Mouse (Mus musculus) forebrain, embryonic 12.5 days (tissue): Measurements from ENCODE around the gene Acp1. TPM values are rescaled to one million over a fixed set of nuclear protein-coding genes. Genes with fewer than 3 reads are reported as not detected.

Experiments used
- ATAC-seq: fragments of 200-750 bp; cut with Nextera tagmentation; 2 replicates; pipeline ENCODE4 v1.8.0; 2017; ENCODE audit warnings: moderate TSS enrichment; ENCODE audit not compliant: low FRiP score
- H3K27ac ChIP-seq: fragments of 300-500 bp; sonication (generic); 2 replicates; pipeline ENCODE4 v1.5.1; 2016; ENCODE audit warnings: mild to moderate bottlenecking
- H3K27me3 ChIP-seq: fragments of 300-500 bp; sonication (generic); 2 replicates; pipeline ENCODE4 v1.6.1; 2016; ENCODE audit warnings: mild to moderate bottlenecking
- H3K36me3 ChIP-seq: fragments of 300-500 bp; sonication (generic); replicated peaks from 2 replicates; pipeline ENCODE4 v1.6.1; 2016; ENCODE audit warnings: mild to moderate bottlenecking
- H3K4me1 ChIP-seq: fragments of 300-500 bp; sonication (generic); 2 replicates; pipeline ENCODE4 v1.6.1; 2016
- H3K4me2 ChIP-seq: fragments of 300-500 bp; sonication (generic); 2 replicates; pipeline ENCODE4 v1.6.1; 2016; ENCODE audit warnings: mild to moderate bottlenecking, moderate library complexity
- H3K4me3 ChIP-seq: fragments of 300-500 bp; sonication (generic); replicated peaks from 2 replicates; pipeline ENCODE4 v1.5.1; 2016; ENCODE audit warnings: mild to moderate bottlenecking
- H3K9ac ChIP-seq: fragments of 300-500 bp; sonication (generic); 2 replicates; pipeline ENCODE4 v1.6.1; 2016; ENCODE audit warnings: mild to moderate bottlenecking
- H3K9me3 ChIP-seq: fragments of 300-500 bp; sonication (generic); 2 replicates; pipeline ENCODE4 v1.6.1; 2016
- WGBS: fragments of 180-500 bp; shearing (Covaris S2); methylation state at CpG from one replicate; pipeline ENCODE4 v1.1.7; 2016; 5-methylcytosine and 5-hydroxymethylcytosine counted together
- polyA plus RNA-seq: library from polyadenylated mRNA; unstranded; fragments of >200 nt; fragmentation: Nextera tagmentation; extraction: Ambion mirVana; gene quantifications from 2 replicates; pipeline ENCODE4 v1.2.1, GENCODE M21; 2016

Acp1 gene
- polyA plus RNA-seq, 1 experiment from 2014 or later = 169 TPM

DNA sequence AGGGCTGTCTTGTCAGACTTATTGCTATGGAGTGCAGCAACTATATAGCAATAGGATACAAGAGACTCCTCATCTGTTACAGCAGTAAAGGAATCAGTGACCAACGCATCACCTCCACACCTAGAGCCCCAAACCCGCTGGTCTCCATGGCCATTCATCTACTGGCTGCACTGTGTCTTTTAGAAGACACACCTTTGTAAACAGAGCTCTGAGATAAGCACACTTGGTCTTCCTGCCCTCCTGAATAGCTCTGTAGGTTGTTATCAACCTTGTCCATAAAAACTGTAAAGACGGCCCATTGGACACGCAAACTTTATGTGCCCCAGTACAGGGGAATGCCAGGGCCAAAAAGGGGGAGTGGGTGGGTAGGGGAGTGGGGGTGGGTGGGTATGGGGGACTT is 14.3 kb downstream of the Acp1 start:
- Histone ChIP-seq H3K9me3 (no peaks in the 10 kb centered on the region), H3K9ac (no peak overlapping the region), H3K4me2 (no peak overlapping the region), H3K4me3 (no peak overlapping the region), H3K27ac (no peak overlapping the region), H3K4me1 (no peaks in the 10 kb centered on the region), H3K36me3 (peaks cover 24% of the 10 kb centered on the region), H3K27me3 (no peaks in the 10 kb centered on the region)
- no peak for ATAC-seq
- WGBS = 98% methylated on average over 4 of the region's 4 CpGs

- Histone ChIP-seq H3K9me3 (no peaks in the 10 kb centered on the region), H3K9ac (no peak overlapping the region), H3K27ac (no peak overlapping the region), H3K4me3 (no peak overlapping the region), H3K27me3 (peaks cover 4% of the 10 kb centered on the region; the same call in 1 of the 2 replicates), H3K4me2 (no peak overlapping the region), H3K36me3 (peaks cover 9% of the 10 kb centered on the region), H3K4me1 (no peaks in the 10 kb centered on the region)
- no peak for ATAC-seq
- WGBS = 88% methylated on average over 7 of the region's 7 CpGs
Measured at GRCm38 (mm10) chr12:30891438-30891837, 20.0 kb downstream of the Acp1 start.

DNA sequence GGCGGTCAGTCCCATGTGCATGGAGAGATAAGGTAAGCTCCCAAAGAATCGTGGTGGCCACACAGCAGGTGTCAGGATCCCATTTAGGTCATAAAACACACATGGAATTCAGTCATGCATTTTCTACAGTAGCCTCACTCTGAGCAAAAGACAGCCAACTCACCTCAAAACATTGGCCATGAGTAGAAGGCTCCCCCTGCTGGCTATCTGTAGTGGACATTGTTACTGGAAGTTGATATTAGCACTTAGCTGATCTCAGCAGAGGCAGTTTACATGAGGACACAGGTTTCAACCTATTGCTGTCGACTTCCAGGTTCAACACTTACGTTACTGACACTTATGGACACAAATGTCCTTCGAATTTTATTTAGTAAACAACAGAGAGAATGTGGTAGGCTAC is 21.3 kb downstream of the Acp1 start:
- H3K4me2 ChIP-seq = no peak overlapping the region
- H3K36me3 ChIP-seq = peaks cover 7% of the 10 kb centered on the region
- H3K4me3 ChIP-seq = no peak overlapping the region
- H3K27me3 ChIP-seq = peaks cover 17% of the 10 kb centered on the region
- H3K9ac ChIP-seq = no peak overlapping the region
- H3K4me1 ChIP-seq = no peaks in the 10 kb centered on the region; the same call in 1 of the 2 replicates
- no peak overlapping the region for H3K27ac ChIP-seq
- WGBS = 44% methylated on average over 5 of the region's 5 CpGs
- no peaks in the 10 kb centered on the region for H3K9me3 ChIP-seq
- ATAC-seq = 0 out of 2 replicates have a peak, but pooled peaks have one; percentile 41

DNA sequence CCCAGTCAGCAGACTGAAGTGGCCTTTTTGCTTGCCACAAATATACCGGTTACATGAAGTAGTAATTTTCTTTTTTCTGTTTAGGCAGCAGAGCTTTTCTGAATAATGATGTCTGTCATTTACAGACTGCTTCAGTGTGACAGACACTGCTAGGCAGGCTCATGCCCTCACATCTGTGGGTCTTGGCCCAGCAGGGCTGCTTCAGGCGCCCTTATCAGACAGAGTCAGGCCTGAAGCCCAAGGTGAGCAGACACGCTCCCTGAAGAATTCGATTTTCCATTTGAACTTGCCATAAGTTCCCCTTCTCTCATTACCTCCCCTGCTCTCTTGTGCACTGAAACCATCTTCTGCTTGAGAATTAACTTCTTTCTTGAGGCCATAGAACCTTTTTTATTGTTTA is 23.4 kb downstream of the Acp1 start:
- Histone ChIP-seq H3K27me3 (peaks cover 38% of the 10 kb centered on the region), H3K36me3 (no peaks in the 10 kb centered on the region), H3K4me1 (peaks cover 12% of the 10 kb centered on the region), H3K9me3 (no peaks in the 10 kb centered on the region), H3K4me3 (no peak overlapping the region), H3K4me2 (no peak overlapping the region), H3K9ac (no peak overlapping the region), H3K27ac (no peak overlapping the region)
- no peak for ATAC-seq
- WGBS = 88% methylated on average over 4 of the region's 4 CpGs

GRCm38 (mm10) chr12:30885891-30886290 is 25.5 kb downstream of the Acp1 start:
- H3K9me3 ChIP-seq = no peaks in the 10 kb centered on the region
- ATAC-seq = no peak
- 76% methylated on average over 6 of the region's 6 CpGs for WGBS
- no peak overlapping the region for H3K4me2 ChIP-seq
- H3K27me3 ChIP-seq = peaks cover 49% of the 10 kb centered on the region
- H3K4me3 ChIP-seq = no peak overlapping the region
- H3K36me3 ChIP-seq = no peaks in the 10 kb centered on the region
- H3K27ac ChIP-seq = no peak overlapping the region
- H3K4me1 ChIP-seq = peaks cover 12% of the 10 kb centered on the region
- no peak overlapping the region for H3K9ac ChIP-seq

DNA sequence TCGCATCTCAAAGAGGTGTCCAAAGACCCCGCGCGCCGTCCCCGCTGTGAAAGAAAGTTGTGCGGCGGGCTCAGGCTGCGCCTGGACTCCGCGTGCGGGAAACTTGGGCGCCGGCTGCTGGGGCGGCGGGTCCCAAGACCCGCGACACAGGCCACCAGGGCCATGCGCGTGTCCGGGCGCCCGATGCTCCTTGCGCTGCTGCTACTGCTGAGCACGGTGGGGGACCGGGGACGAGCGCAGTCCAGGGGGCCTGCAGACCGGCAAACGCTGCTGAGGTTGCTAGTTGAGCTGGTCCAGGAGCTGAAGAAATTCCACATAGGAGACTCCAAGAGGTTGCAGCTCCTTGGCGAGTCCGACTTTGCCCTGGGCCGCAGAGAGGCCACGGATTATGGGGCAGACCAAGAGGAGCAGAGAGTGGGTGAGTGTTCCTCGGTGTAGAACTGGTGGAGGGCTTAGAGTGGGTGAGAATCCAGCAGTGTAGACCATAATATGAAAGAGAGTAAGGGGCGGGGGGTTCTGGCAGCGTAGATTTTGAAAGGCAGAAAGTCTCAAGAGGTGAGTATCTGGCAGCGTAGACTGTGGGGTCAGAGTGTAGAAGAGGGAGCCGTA is 26.7 kb downstream of the Acp1 start:
- ATAC-seq = peak; percentile 57
- H3K27me3 ChIP-seq = peaks cover 49% of the 10 kb centered on the region

GRCm38 (mm10) chr12:30883986-30884621 is 27.3 kb downstream of the Acp1 start, which contains the start of gene Alkal2:
Gene Alkal2 (plus strand): TSS chr12:30884322.
- Histone ChIP-seq H3K27me3 (peaks cover 49% of the 10 kb centered on the region), H3K4me1 (peaks cover 12% of the 10 kb centered on the region), H3K36me3 (no peaks in the 10 kb centered on the region), H3K4me3 (peak within 1 kb of the TSS; percentile 54), H3K27ac (no peak within 1 kb of the TSS), H3K4me2 (peak within 1 kb of the TSS; percentile 97), H3K9me3 (no peaks in the 10 kb centered on the region), H3K9ac (peak within 1 kb of the TSS; percentile 47)
- ATAC-seq = peak; percentile 73
- WGBS = under 1% methylated on average over 44 of the region's 58 CpGs

More for the DNA sequence above, 26.7 kb downstream of the Acp1 start:
- no peaks in the 10 kb centered on the region for H3K9me3 ChIP-seq
- no peak overlapping the region for H3K27ac ChIP-seq
- H3K4me1 ChIP-seq = peaks cover 12% of the 10 kb centered on the region
- H3K4me3 ChIP-seq = peak overlapping the region; percentile 54
- H3K4me2 ChIP-seq = peak overlapping the region; percentile 97
- peak overlapping the region; percentile 47 for H3K9ac ChIP-seq
- no peaks in the 10 kb centered on the region for H3K36me3 ChIP-seq
- 7% methylated on average over 39 of the region's 39 CpGs for WGBS

DNA sequence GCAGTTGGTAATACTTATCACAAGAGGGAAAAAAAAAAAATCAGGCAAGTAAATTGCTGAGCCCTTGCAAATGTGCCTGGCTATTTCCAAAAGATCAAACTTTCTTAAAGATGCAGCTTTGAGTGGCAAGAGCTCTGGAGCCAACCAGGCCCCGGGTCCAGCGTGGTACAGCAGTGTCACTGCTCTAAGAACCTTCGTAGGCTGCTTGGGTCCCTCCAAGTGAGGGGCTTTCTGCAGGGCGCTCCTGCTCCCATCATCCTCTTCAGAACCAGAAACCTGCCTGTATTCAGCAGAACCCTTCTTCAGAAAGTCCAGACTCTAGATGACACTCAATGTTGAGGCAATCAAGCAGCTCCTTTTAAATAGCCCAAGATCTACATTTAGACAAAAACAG is 27.8 kb downstream of the Acp1 start:
- H3K4me3 ChIP-seq = peak overlapping the region; percentile 54
- peaks cover 12% of the 10 kb centered on the region for H3K4me1 ChIP-seq
- no peak overlapping the region for H3K27ac ChIP-seq
- no peaks in the 10 kb centered on the region for H3K9me3 ChIP-seq
- H3K36me3 ChIP-seq = no peaks in the 10 kb centered on the region
- peak overlapping the region; percentile 97 for H3K4me2 ChIP-seq
- peaks cover 49% of the 10 kb centered on the region for H3K27me3 ChIP-seq
- no peak for ATAC-seq
- WGBS = 13% methylated on average over 4 of the region's 4 CpGs
- H3K9ac ChIP-seq = peak overlapping the region; percentile 47; the same call in 1 of the 2 replicates

GRCm38 (mm10) chr12:30879447-30879846 is 31.9 kb downstream of the Acp1 start:
- Histone ChIP-seq H3K4me1 (peaks cover 6% of the 10 kb centered on the region), H3K9ac (no peak overlapping the region), H3K27me3 (peaks cover 25% of the 10 kb centered on the region), H3K4me3 (no peak overlapping the region), H3K4me2 (no peak overlapping the region), H3K27ac (no peak overlapping the region), H3K9me3 (no peaks in the 10 kb centered on the region), H3K36me3 (no peaks in the 10 kb centered on the region)
- no peak for ATAC-seq
- WGBS = 69% methylated on average over 6 of the region's 6 CpGs

GRCm38 (mm10) chr12:30865781-30866180 is 45.6 kb downstream of the Acp1 start:
- WGBS = 79% methylated on average over 4 of the region's 4 CpGs
- no peak for ATAC-seq
- H3K27me3 ChIP-seq = no peaks in the 10 kb centered on the region
- no peaks in the 10 kb centered on the region for H3K36me3 ChIP-seq
- H3K27ac ChIP-seq = no peak overlapping the region
- H3K9me3 ChIP-seq = no peaks in the 10 kb centered on the region
- no peak overlapping the region for H3K4me3 ChIP-seq
- no peaks in the 10 kb centered on the region for H3K4me1 ChIP-seq
- H3K4me2 ChIP-seq = no peak overlapping the region
- no peak overlapping the region for H3K9ac ChIP-seq

DNA sequence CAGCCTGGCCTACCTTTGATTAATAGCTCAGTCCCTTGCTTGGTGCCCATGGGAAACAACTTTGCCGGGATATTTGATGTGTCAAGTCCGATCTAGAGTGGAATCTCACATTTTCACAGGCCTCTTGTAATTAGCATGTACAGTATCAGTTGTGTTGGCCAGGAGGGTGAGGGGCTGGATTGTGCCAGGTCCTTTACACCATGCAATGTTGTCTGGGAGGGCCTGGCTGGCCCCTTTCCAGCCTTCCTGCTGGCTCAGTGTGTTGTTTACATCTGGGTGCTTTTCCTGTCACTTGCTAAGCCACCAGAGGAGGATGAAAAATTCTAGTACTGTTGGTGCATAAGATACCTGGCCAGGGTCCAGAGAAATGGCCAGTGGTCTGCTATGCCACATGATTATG is 47.0 kb downstream of the Acp1 start:
- H3K4me3 ChIP-seq = no peak overlapping the region
- ATAC-seq = no peak
- no peaks in the 10 kb centered on the region for H3K36me3 ChIP-seq
- 85% methylated on average over 2 of the region's 2 CpGs for WGBS
- H3K27ac ChIP-seq = no peak overlapping the region
- H3K4me1 ChIP-seq = no peaks in the 10 kb centered on the region
- H3K9me3 ChIP-seq = no peaks in the 10 kb centered on the region
- H3K4me2 ChIP-seq = no peak overlapping the region
- H3K27me3 ChIP-seq = no peaks in the 10 kb centered on the region
- H3K9ac ChIP-seq = no peak overlapping the region

DNA sequence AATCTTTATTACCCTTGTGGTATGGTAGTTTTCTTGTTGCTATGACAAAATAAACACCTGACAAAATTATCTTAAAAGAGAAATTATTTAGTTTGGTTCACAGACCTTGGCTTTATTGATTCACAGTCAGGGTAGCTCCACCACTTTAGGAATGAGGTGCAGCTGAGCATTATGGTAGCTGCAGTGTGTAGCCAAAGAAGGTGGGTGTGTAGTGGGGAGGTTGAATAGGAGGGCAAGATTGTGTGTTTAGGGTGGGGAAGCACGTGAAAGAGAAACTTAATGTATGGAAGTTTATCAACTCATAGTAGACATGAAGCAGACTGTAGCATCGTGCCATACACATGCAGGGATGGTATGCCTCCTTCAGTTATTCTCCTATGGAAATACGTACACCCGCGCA is 55.2 kb downstream of the Acp1 start:
- no peak for ATAC-seq
- H3K27ac ChIP-seq = no peak overlapping the region
- WGBS = 93% methylated on average over 5 of the region's 5 CpGs
- no peaks in the 10 kb centered on the region for H3K9me3 ChIP-seq
- H3K36me3 ChIP-seq = no peaks in the 10 kb centered on the region
- no peaks in the 10 kb centered on the region for H3K4me1 ChIP-seq
- H3K9ac ChIP-seq = no peak overlapping the region
- H3K27me3 ChIP-seq = no peaks in the 10 kb centered on the region
- H3K4me2 ChIP-seq = no peak overlapping the region
- H3K4me3 ChIP-seq = no peak overlapping the region
